Mouse (Mus musculus) heart, postnatal 0 days (tissue): Measurements from ENCODE around the gene Cdk14.

Experiments
- CTCF ChIP-seq: IDR thresholded peaks from 2 replicates; pipeline ENCODE4 v1.5.1; 2016; ENCODE audit warnings: antibody characterized with exemption, control low read depth, low read depth
- EP300 ChIP-seq: IDR thresholded peaks from 2 replicates; pipeline ENCODE4 v1.6.1; 2016; ENCODE audit warnings: antibody characterized with exemption, low read depth

DNA sequence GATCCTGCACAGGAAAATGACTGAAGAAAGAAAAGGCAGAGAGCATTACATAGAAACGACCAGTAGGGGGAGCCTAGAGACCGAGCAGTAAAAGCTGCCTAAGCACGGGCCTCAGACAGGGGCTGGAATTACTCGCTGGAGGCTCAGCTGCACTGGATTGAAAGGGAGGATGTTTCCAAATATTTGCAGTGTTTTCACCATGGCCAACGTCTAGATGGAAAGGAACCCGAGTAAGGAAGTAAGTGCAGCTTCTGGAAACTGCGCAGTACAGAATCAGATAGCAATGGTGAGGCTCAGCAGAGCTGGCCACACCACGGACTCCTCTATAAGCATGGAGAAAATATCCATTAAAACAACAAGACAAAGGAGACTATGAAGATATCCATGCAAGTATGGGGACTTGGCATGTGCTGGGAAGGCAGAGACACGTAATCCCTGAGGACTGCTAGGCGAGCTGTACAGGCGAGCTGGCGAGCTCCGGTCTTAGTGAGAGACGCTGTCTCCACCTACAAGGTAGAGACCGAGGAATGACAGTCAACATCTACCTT, 458.0 kb downstream of the Cdk14 start:
- TF ChIP-seq CTCF (peak; percentile 97), EP300 (no peak)
